Mouse (Mus musculus) T-helper 2 cell (primary cell): ENCODE measurements around the gene Ppm1n.

Experiments
- in situ Hi-C: fragments of 300-600 bp; cut with MboI, MseI; formaldehyde crosslinking; loops from one replicate; pipeline ENCODE4 v1.15.1; 2025; ENCODE audit warnings: high pct_unique_total_duplicates

The Ppm1n gene

GRCm38 (mm10) chr7:19282791-19283405 lies 3.0 kb upstream of the Ppm1n start:
- in situ Hi-C loops: loop anchor here (5.0 to 10.0 kb wide), 2 partner anchors 51 to 118 kb away; partner anchors contain the start of gene Gipr

- in situ Hi-C loops: loop anchor here (5.0 to 10.0 kb wide), 2 partner anchors 50 to 118 kb away; partner anchors contain the start of gene Gipr
Observed at GRCm38 (mm10) chr7:19282385-19282784, 2.5 kb upstream of the Ppm1n start, which contains the start of gene Rtn2. Gene Rtn2 (plus strand): TSS chr7:19282624.

- in situ Hi-C loops: loop anchor here (5.0 to 10.0 kb wide), 2 partner anchors 49 to 117 kb away; partner anchors contain the start of gene Gipr
Observed at GRCm38 (mm10) chr7:19281680-19282304, 1.9 kb upstream of the Ppm1n start.

GRCm38 (mm10) chr7:19279052-19279451 lies 812 bp downstream of the Ppm1n start:
- in situ Hi-C loops: no loop called here

GRCm38 (mm10) chr7:19276253-19276652 lies 3.6 kb downstream of the Ppm1n start:
- in situ Hi-C loops: no loop called here

GRCm38 (mm10) chr7:19272173-19272764 lies 7.6 kb downstream of the Ppm1n start:
- in situ Hi-C loops: no loop called here

- in situ Hi-C loops: no loop called here
Observed at GRCm38 (mm10) chr7:19271238-19272172, 8.4 kb downstream of the Ppm1n start, which contains the start of gene Vasp. Gene Vasp (minus strand): TSS chr7:19271817.

- in situ Hi-C loops: no loop called here
Observed at GRCm38 (mm10) chr7:19270509-19271237, 9.2 kb downstream of the Ppm1n start.

GRCm38 (mm10) chr7:19269721-19270441 lies 10.0 kb downstream of the Ppm1n start:
- in situ Hi-C loops: no loop called here

- in situ Hi-C loops: no loop called here
Observed at GRCm38 (mm10) chr7:19268993-19269681, 10.7 kb downstream of the Ppm1n start.

- in situ Hi-C loops: no loop called here
Observed at GRCm38 (mm10) chr7:19267051-19267450, 12.8 kb downstream of the Ppm1n start.

- in situ Hi-C loops: no loop called here
Observed at GRCm38 (mm10) chr7:19265928-19266822, 13.7 kb downstream of the Ppm1n start.

- in situ Hi-C loops: no loop called here
Observed at GRCm38 (mm10) chr7:19265147-19265546, 14.7 kb downstream of the Ppm1n start.

- in situ Hi-C loops: no loop called here
Observed at GRCm38 (mm10) chr7:19258336-19258735, 21.5 kb downstream of the Ppm1n start.

- in situ Hi-C loops: no loop called here
Observed at GRCm38 (mm10) chr7:19257390-19258022, 22.4 kb downstream of the Ppm1n start.

GRCm38 (mm10) chr7:19256567-19256966 lies 23.3 kb downstream of the Ppm1n start:
- in situ Hi-C loops: no loop called here

GRCm38 (mm10) chr7:19255395-19255794 lies 24.5 kb downstream of the Ppm1n start:
- in situ Hi-C loops: no loop called here

GRCm38 (mm10) chr7:19253437-19253836 lies 26.4 kb downstream of the Ppm1n start:
- in situ Hi-C loops: no loop called here
